Mouse (Mus musculus) liver, embryonic 14.5 days (tissue): ENCODE measurements around the gene 1700061G19Rik. TPM values are rescaled to one million over a fixed set of nuclear protein-coding genes. Genes with fewer than 3 reads are reported as not detected.

Source experiments
- ATAC-seq: fragments of 200-750 bp; cut with Nextera tagmentation; 2 replicates; pipeline ENCODE4 v1.8.0; 2017; ENCODE audit warnings: moderate number of reproducible peaks, mild to moderate bottlenecking, moderate library complexity; ENCODE audit not compliant: insufficient read depth
- DNase-seq, 3 experiments: peaks; one replicate each; pipeline ENCODE4 v3.0.0-alpha.2; 2012 to 2013; ENCODE audit warnings: low read depth in 3 of 3, low spot score in 3 of 3
- H3K27ac ChIP-seq: fragments of 300-500 bp; sonication (generic); 2 replicates; pipeline ENCODE4 v1.5.1; 2014; ENCODE audit warnings: moderate library complexity, mild to moderate bottlenecking, control low read depth, inconsistent platforms
- H3K27me3 ChIP-seq: fragments of 300-500 bp; sonication (generic); 2 replicates; pipeline ENCODE4 v1.6.1; 2014; ENCODE audit warnings: mild to moderate bottlenecking, low read length, moderate library complexity; ENCODE audit not compliant: control insufficient read depth, insufficient read depth
- H3K36me3 ChIP-seq: fragments of 300-500 bp; sonication (generic); replicated peaks from 2 replicates; pipeline ENCODE4 v1.6.1; 2014; ENCODE audit warnings: low read depth; ENCODE audit not compliant: control insufficient read depth, insufficient read depth
- H3K4me1 ChIP-seq, 2 experiments: fragments of 200-500 bp in 1 of 2; fragments of 300-500 bp in 1 of 2; sonication (generic) in 1 of 2; replicated peaks; 2 replicates each; pipeline ENCODE4 v1.6.1; 2012 to 2014; ENCODE audit warnings: antibody characterized with exemption in 1 of 2, inconsistent platforms in 1 of 2, low read length in 1 of 2; ENCODE audit not compliant: control insufficient read depth in 2 of 2, insufficient read depth in 2 of 2
- H3K4me2 ChIP-seq: fragments of 300-500 bp; sonication (generic); 2 replicates; pipeline ENCODE4 v1.6.1; 2014; ENCODE audit warnings: low read depth, mild to moderate bottlenecking, control low read depth, moderate library complexity
- H3K4me3 ChIP-seq, 2 experiments: fragments of 200-500 bp in 1 of 2; fragments of 300-500 bp in 1 of 2; sonication (generic) in 1 of 2; 2 replicates each; pipeline ENCODE4 v1.5.1; 2012 to 2014; ENCODE audit warnings: low read depth in 2 of 2, low read length in 2 of 2, mild to moderate bottlenecking in 2 of 2, control low read depth in 1 of 2, inconsistent platforms in 1 of 2, moderate library complexity in 1 of 2; ENCODE audit not compliant: insufficient read depth in 1 of 2
- H3K9ac ChIP-seq: fragments of 300-500 bp; sonication (generic); replicated peaks from 2 replicates; pipeline ENCODE4 v1.6.1; 2014; ENCODE audit warnings: mild to moderate bottlenecking, control low read depth, moderate library complexity
- H3K9me3 ChIP-seq: fragments of 300-500 bp; sonication (generic); 2 replicates; pipeline ENCODE4 v1.6.1; 2016; ENCODE audit warnings: low read length, mixed read lengths; ENCODE audit not compliant: control insufficient read depth
- CTCF ChIP-seq: IDR thresholded peaks from 2 replicates; pipeline ENCODE4 v1.5.1; 2016; ENCODE audit warnings: antibody characterized with exemption, low read depth, control low read depth
- EP300 ChIP-seq: IDR thresholded peaks from 2 replicates; pipeline ENCODE4 v1.6.1; 2016; ENCODE audit warnings: antibody characterized with exemption, low read depth
- WGBS: fragments of 180-500 bp; shearing (Covaris S2); extraction: QIAGEN DNeasy Blood & Tissue Kit; methylation state at CpG from one replicate; pipeline ENCODE4 v1.1.7; 2014; ENCODE audit not compliant: insufficient replicate concordance; 5-methylcytosine and 5-hydroxymethylcytosine counted together
- polyA plus RNA-seq, 2 experiments: library from polyadenylated mRNA; depleted of rRNA in 1 of 2; stranded (reverse) in 1 of 2; unstranded in 1 of 2; fragments of >200 nt; fragmentation: Nextera tagmentation in 1 of 2; extraction: Ambion mirVana in 1 of 2; gene quantifications; 2 replicates each; pipeline versions ENCODE4 v1.2.1 to v1.2.3; 2012 to 2014

1700061G19Rik gene
- polyA plus RNA-seq, 2 experiments, result 0.02 to 0.05 TPM

GRCm38 (mm10) chr17:56888050-56888449, 12.8 kb downstream of the 1700061G19Rik start:
- peaks cover 0 to 4% of the 10 kb centered on the region in 2 experiments; a peak in 1 of 4 replicates for H3K4me1 ChIP-seq
- no peak overlapping the region for H3K9ac ChIP-seq
- no peak overlapping the region for H3K4me3 ChIP-seq
- 82% methylated on average over 2 of the region's 3 CpGs for WGBS
- H3K27me3 ChIP-seq, result no peaks in the 10 kb centered on the region
- no peaks in the 10 kb centered on the region for H3K36me3 ChIP-seq
- ATAC-seq (no peak), DNase-seq (no peak)
- H3K9me3 ChIP-seq, result no peaks in the 10 kb centered on the region
- TF ChIP-seq CTCF, result peak; percentile 45; the same call in 1 of the 2 replicates
- no peak for TF ChIP-seq EP300
- no peak overlapping the region for H3K4me2 ChIP-seq
- no peak overlapping the region for H3K27ac ChIP-seq

- peaks cover 6% of the 10 kb centered on the region; the same call in 1 of the 2 replicates for H3K36me3 ChIP-seq
- no peaks in the 10 kb centered on the region for H3K9me3 ChIP-seq
- H3K4me2 ChIP-seq, result no peak overlapping the region
- DNase-seq (peak in 1 of 3 experiments; percentile 19), ATAC-seq (peak; percentile 40; the same call in 1 of the 2 replicates)
- H3K27me3 ChIP-seq, result no peaks in the 10 kb centered on the region
- H3K27ac ChIP-seq, result no peak overlapping the region
- whole genome bisulfite sequencing, result 25% methylated on average over 2 of the region's 2 CpGs
- no peak overlapping the region for H3K9ac ChIP-seq
- TF ChIP-seq EP300 (no peak), CTCF (no peak)
- no peak overlapping the region for H3K4me3 ChIP-seq
- H3K4me1 ChIP-seq, result peaks cover 0 to 2% of the 10 kb centered on the region in 2 experiments; a peak in 1 of 4 replicates
Observed at GRCm38 (mm10) chr17:56890018-56890417, 14.7 kb downstream of the 1700061G19Rik start.

- WGBS, result 77% methylated on average over 9 of the region's 9 CpGs
Observed at GRCm38 (mm10) chr17:56895368-56895918, 20.2 kb downstream of the 1700061G19Rik start.

GRCm38 (mm10) chr17:56896513-56897129, 21.3 kb downstream of the 1700061G19Rik start:
- no peak for TF ChIP-seq EP300
- no peak for TF ChIP-seq CTCF
- peaks cover 6% of the 10 kb centered on the region; the same call in 1 of the 2 replicates for H3K36me3 ChIP-seq
- H3K4me2 ChIP-seq, result no peak overlapping the region
- no peak for ATAC-seq
- no peaks in the 10 kb centered on the region for H3K4me1 ChIP-seq
- no peak overlapping the region for H3K4me3 ChIP-seq
- H3K27me3 ChIP-seq, result no peaks in the 10 kb centered on the region
- H3K27ac ChIP-seq, result no peak overlapping the region
- DNase-seq, result no peak
- H3K9ac ChIP-seq, result no peak overlapping the region
- no peaks in the 10 kb centered on the region for H3K9me3 ChIP-seq
- WGBS, result 79% methylated on average over 6 of the region's 6 CpGs

More at GRCm38 (mm10) chr17:56895368-56895918, 20.2 kb downstream of the 1700061G19Rik start:
- ATAC-seq (no peak), DNase-seq (no peak)
- Histone ChIP-seq H3K4me2 (no peak overlapping the region), H3K9ac (no peak overlapping the region), H3K4me3 (no peak overlapping the region), H3K4me1 (no peaks in the 10 kb centered on the region; a peak in 1 of 4 replicates), H3K27me3 (no peaks in the 10 kb centered on the region), H3K9me3 (no peaks in the 10 kb centered on the region), H3K27ac (no peak overlapping the region), H3K36me3 (peaks cover 6% of the 10 kb centered on the region; the same call in 1 of the 2 replicates)
- TF ChIP-seq EP300, result no peak
- TF ChIP-seq CTCF, result no peak

GRCm38 (mm10) chr17:56897630-56898195, 22.4 kb downstream of the 1700061G19Rik start:
- Histone ChIP-seq H3K27ac (no peak overlapping the region), H3K27me3 (no peaks in the 10 kb centered on the region), H3K36me3 (peaks cover 6% of the 10 kb centered on the region; the same call in 1 of the 2 replicates), H3K4me3 (no peak overlapping the region), H3K4me1 (no peaks in the 10 kb centered on the region), H3K9me3 (no peaks in the 10 kb centered on the region), H3K4me2 (no peak overlapping the region), H3K9ac (no peak overlapping the region)
- peak; percentile 98 for TF ChIP-seq CTCF
- no peak for TF ChIP-seq EP300
- peak; percentile 49 to 61 (median 60) for DNase-seq
- 70% methylated on average over 7 of the region's 7 CpGs for WGBS
- ATAC-seq, result peak; percentile 67
